Mouse (Mus musculus) testis, adult 2 months (tissue): ENCODE measurements around the gene Kcnk16. TPM values are rescaled to one million over a fixed set of nuclear protein-coding genes. Genes with fewer than 3 reads are reported as not detected.

Experiments used
- H3K27ac ChIP-seq: fragments of 200-500 bp; 2 replicates; pipeline ENCODE4 v1.5.1; 2012; ENCODE audit warnings: low read depth, low read length; ENCODE audit not compliant: control insufficient read depth, insufficient read depth
- H3K27me3 ChIP-seq: fragments of 200-500 bp; 2 replicates; pipeline ENCODE4 v1.6.1; 2012; ENCODE audit warnings: mild to moderate bottlenecking, low read length, moderate library complexity; ENCODE audit not compliant: control insufficient read depth, insufficient read depth
- H3K36me3 ChIP-seq: fragments of 200-500 bp; 2 replicates; pipeline ENCODE4 v1.6.1; 2012; ENCODE audit warnings: mild to moderate bottlenecking, low read length; ENCODE audit not compliant: control insufficient read depth, insufficient read depth
- H3K4me1 ChIP-seq: fragments of 200-500 bp; 2 replicates; pipeline ENCODE4 v1.6.1; 2012; ENCODE audit warnings: low read length; ENCODE audit not compliant: control insufficient read depth, insufficient read depth
- H3K4me3 ChIP-seq: fragments of 200-500 bp; 2 replicates; pipeline ENCODE4 v1.5.1; 2012; ENCODE audit warnings: low read depth, mild to moderate bottlenecking, low read length, moderate library complexity, mixed read lengths; ENCODE audit not compliant: control insufficient read depth
- CTCF ChIP-seq: fragments of 200-500 bp; IDR thresholded peaks from 2 replicates; pipeline ENCODE4 v1.5.1; 2012; ENCODE audit warnings: low read depth, mild to moderate bottlenecking, inconsistent platforms, low read length, moderate library complexity; ENCODE audit not compliant: control insufficient read depth, insufficient read depth, insufficient replicate concordance
- POLR2A ChIP-seq: fragments of 200-500 bp; IDR thresholded peaks from 2 replicates; pipeline ENCODE4 v1.6.1; 2012; ENCODE audit warnings: low read depth, mild to moderate bottlenecking, inconsistent platforms, low read length, moderate library complexity; ENCODE audit not compliant: control insufficient read depth
- polyA plus RNA-seq: library from polyadenylated mRNA; depleted of rRNA; stranded (reverse); fragments of >200 nt; gene quantifications from 2 replicates; pipeline ENCODE4 v1.2.3, GENCODE M21; 2012

The Kcnk16 gene
- polyA plus RNA-seq, 1 experiment, result not detected

- Histone ChIP-seq H3K27ac (no peak overlapping the region), H3K4me3 (no peak overlapping the region), H3K4me1 (no peaks in the 10 kb centered on the region; the same call in 1 of the 2 replicates), H3K27me3 (no peaks in the 10 kb centered on the region), H3K36me3 (no peaks in the 10 kb centered on the region)
- no peak for TF ChIP-seq POLR2A
- no peak for TF ChIP-seq CTCF
Observed at GRCm38 (mm10) chr14:20224163-20224562, 44.8 kb downstream of the Kcnk16 start.

- Histone ChIP-seq H3K4me1 (no peaks in the 10 kb centered on the region; the same call in 1 of the 2 replicates), H3K27me3 (no peaks in the 10 kb centered on the region), H3K27ac (no peak overlapping the region), H3K4me3 (no peak overlapping the region), H3K36me3 (no peaks in the 10 kb centered on the region)
- TF ChIP-seq POLR2A (no peak), CTCF (no peak)
Observed at GRCm38 (mm10) chr14:20223253-20223652, 45.7 kb downstream of the Kcnk16 start.

- Histone ChIP-seq H3K4me3 (no peak overlapping the region), H3K36me3 (no peaks in the 10 kb centered on the region), H3K27ac (no peak overlapping the region), H3K4me1 (no peaks in the 10 kb centered on the region; the same call in 1 of the 2 replicates), H3K27me3 (no peaks in the 10 kb centered on the region)
- TF ChIP-seq CTCF, result no peak
- no peak for TF ChIP-seq POLR2A
Observed at GRCm38 (mm10) chr14:20221083-20221482, 47.9 kb downstream of the Kcnk16 start.

- no peak overlapping the region for H3K27ac ChIP-seq
- no peak overlapping the region for H3K4me3 ChIP-seq
- no peaks in the 10 kb centered on the region; the same call in 1 of the 2 replicates for H3K4me1 ChIP-seq
- no peaks in the 10 kb centered on the region for H3K36me3 ChIP-seq
- TF ChIP-seq CTCF (no peak), POLR2A (no peak)
- no peaks in the 10 kb centered on the region for H3K27me3 ChIP-seq
Observed at GRCm38 (mm10) chr14:20219849-20220248, 49.1 kb downstream of the Kcnk16 start.

- H3K4me3 ChIP-seq, result no peak overlapping the region
- no peaks in the 10 kb centered on the region for H3K27me3 ChIP-seq
- no peaks in the 10 kb centered on the region for H3K4me1 ChIP-seq
- no peaks in the 10 kb centered on the region for H3K36me3 ChIP-seq
- H3K27ac ChIP-seq, result no peak overlapping the region
- TF ChIP-seq POLR2A, result no peak
- TF ChIP-seq CTCF, result no peak
Observed at GRCm38 (mm10) chr14:20217299-20217864, 51.6 kb downstream of the Kcnk16 start.

DNA sequence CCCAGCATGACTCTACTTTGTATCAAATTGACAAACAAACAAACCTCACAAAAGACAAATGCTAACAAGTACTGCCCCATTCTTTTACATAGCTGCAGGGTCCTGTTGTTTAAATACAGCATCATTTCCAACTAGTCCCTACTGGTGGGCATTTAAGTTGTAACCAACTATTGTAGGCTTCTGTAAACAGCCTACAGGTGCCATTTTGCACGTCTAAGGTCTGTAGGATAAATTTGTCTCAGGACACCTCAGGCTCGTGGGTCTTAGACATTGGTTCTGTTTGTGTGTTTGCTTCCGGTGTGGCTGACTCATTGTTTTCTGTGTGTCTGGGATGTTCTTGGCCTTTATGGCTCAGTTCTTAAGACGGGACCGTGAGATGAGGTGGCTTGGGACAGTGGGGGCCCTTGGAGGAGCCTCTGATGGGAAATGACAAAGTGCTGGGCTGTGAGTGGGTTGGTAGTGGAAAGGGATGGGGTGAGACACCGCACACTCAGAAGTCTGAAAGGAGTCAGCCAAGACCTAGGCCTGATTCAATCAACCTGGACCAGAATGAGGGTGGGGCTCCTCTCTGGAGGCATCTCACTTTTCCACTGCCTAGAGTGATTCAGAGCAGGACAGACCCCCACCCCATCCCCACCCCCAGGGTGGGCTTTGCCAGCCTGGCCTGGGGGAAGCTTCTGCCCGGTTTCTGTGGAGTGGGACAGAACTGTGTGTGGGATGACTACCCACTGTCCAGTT is 52.3 kb downstream of the Kcnk16 start:
- no peak for TF ChIP-seq POLR2A
- TF ChIP-seq CTCF, result no peak
- H3K4me3 ChIP-seq, result no peak overlapping the region
- H3K27ac ChIP-seq, result no peak overlapping the region

DNA sequence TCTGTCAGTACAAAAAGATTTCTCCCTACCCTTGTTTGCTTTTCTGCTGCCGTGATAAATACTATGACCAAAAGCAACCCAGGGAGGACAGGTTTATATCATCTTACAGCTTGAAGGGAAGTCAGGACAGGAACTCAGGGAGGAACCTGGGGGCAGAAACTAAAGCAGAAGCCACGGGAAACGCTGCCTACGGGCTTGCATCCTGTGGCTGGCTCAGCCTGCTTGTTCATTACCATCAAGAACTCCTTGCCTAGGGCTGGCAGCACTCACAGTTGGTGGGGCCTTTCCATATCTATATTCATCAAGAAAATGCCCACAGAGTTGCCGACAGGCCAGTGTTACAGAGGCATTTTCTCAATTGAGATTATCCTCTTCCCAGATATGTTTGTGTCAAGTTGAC is 53.2 kb downstream of the Kcnk16 start:
- H3K36me3 ChIP-seq, result no peaks in the 10 kb centered on the region
- TF ChIP-seq CTCF, result no peak
- no peak for TF ChIP-seq POLR2A
- H3K4me1 ChIP-seq, result no peaks in the 10 kb centered on the region
- H3K4me3 ChIP-seq, result no peak overlapping the region
- no peak overlapping the region for H3K27ac ChIP-seq
- no peaks in the 10 kb centered on the region for H3K27me3 ChIP-seq

More for the DNA sequence above, 52.3 kb downstream of the Kcnk16 start:
- no peaks in the 10 kb centered on the region for H3K4me1 ChIP-seq
- H3K27me3 ChIP-seq, result no peaks in the 10 kb centered on the region
- H3K36me3 ChIP-seq, result no peaks in the 10 kb centered on the region
